Mouse (Mus musculus): ENCODE results near the gene Serpine1.

The Serpine1 gene

GRCm38 (mm10) chr5:137106434-137106833, 34.4 kb upstream of the Serpine1 start:
- Histone ChIP-seq H3K27me3 (ENCODE audit: control insufficient read depth, insufficient read depth, low read length, poor library complexity, severe bottlenecking) (no peaks in the 10 kb centered on the region), H3K36me3 (ENCODE audit: control insufficient read depth, insufficient read depth, low read length, poor library complexity, severe bottlenecking) (no peaks in the 10 kb centered on the region; the same call in 1 of the 2 replicates)
- no peak for DNase-seq (ENCODE audit: low read depth, low spot score)

DNA sequence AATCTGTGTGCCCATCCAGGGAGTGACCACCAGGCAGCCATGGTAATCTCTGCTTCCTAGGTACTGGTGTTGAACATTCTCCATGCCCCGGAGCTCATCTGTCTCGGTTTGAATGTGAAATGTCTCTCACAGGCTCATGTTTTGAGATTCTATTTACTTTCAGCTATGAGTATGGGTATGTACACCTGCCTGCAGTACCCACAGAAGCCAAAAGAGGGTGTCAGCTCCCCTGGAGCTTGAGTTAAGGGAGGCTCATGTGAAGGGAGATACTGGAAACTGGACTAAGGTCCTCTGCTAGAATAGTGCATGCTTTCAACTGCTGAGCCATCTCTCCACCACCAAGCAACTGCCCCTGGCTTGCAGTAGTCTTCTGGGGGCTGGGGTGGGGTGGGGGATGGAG, 31.9 kb upstream of the Serpine1 start:
- Histone ChIP-seq H3K36me3 (ENCODE audit: control insufficient read depth, insufficient read depth, low read length, poor library complexity, severe bottlenecking) (no peaks in the 10 kb centered on the region), H3K27me3 (ENCODE audit: control insufficient read depth, insufficient read depth, low read length, poor library complexity, severe bottlenecking) (no peaks in the 10 kb centered on the region)
- no peak for DNase-seq (ENCODE audit: low read depth, low spot score)

- H3K27me3 ChIP-seq (ENCODE audit: control insufficient read depth, insufficient read depth, low read length, poor library complexity, severe bottlenecking), result no peaks in the 10 kb centered on the region
- no peak for DNase-seq (ENCODE audit: low read depth, low spot score)
- no peaks in the 10 kb centered on the region for H3K36me3 ChIP-seq (ENCODE audit: control insufficient read depth, insufficient read depth, low read length, poor library complexity, severe bottlenecking)
Observed at GRCm38 (mm10) chr5:137102575-137103522, 30.8 kb upstream of the Serpine1 start.

DNA sequence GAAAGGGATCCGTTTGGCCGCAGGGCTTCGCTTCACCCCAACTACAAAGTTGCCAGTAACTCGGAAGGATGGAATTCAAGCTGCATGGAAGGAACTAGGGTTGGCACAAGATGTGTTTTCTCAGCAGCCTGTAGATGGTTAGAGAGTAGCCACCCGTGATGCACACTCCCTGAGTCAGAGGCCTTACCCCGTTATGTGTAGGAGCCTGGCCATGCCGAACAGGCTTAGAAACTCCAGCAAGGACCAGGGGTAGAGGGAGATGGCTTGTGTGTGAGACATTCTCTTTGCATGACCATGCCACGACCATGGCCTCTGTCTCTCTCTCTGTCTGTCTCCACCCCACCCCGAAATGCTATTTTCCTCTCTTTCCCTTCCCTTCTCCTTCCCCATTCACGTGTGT, 30.0 kb upstream of the Serpine1 start:
- no peak for DNase-seq (ENCODE audit: low read depth, low spot score)
- Histone ChIP-seq H3K27me3 (ENCODE audit: control insufficient read depth, insufficient read depth, low read length, poor library complexity, severe bottlenecking) (no peaks in the 10 kb centered on the region), H3K36me3 (ENCODE audit: control insufficient read depth, insufficient read depth, low read length, poor library complexity, severe bottlenecking) (no peaks in the 10 kb centered on the region)

- Histone ChIP-seq H3K36me3 (ENCODE audit: control insufficient read depth, insufficient read depth, low read length, poor library complexity, severe bottlenecking) (no peaks in the 10 kb centered on the region), H3K27me3 (ENCODE audit: control insufficient read depth, insufficient read depth, low read length, poor library complexity, severe bottlenecking) (no peaks in the 10 kb centered on the region)
- DNase-seq (ENCODE audit: low read depth, low spot score), result no peak
Observed at GRCm38 (mm10) chr5:137100660-137101059, 28.6 kb upstream of the Serpine1 start.

DNA sequence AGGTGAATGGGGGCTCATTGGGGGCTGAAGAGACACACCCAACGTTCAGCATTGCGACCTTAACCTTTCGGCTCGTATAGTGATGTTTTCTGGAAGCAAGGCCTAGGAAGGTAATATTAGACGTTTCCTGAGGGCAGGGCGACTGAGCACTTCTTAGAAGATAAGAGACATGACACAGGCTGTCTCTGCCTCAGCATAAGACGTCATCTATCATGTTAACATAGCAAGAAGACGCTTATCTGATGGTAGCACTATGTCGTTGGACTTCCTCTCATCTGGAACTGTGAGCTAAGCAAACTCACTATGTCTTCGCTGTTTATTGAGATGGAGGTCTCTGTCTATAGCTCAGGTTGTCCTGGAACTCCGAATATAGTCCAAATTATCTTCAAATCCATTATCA, 26.4 kb upstream of the Serpine1 start:
- H3K27me3 ChIP-seq (ENCODE audit: control insufficient read depth, insufficient read depth, low read length, poor library complexity, severe bottlenecking), result no peaks in the 10 kb centered on the region
- no peak for DNase-seq (ENCODE audit: low read depth, low spot score)
- H3K36me3 ChIP-seq (ENCODE audit: control insufficient read depth, insufficient read depth, low read length, poor library complexity, severe bottlenecking), result no peaks in the 10 kb centered on the region

DNA sequence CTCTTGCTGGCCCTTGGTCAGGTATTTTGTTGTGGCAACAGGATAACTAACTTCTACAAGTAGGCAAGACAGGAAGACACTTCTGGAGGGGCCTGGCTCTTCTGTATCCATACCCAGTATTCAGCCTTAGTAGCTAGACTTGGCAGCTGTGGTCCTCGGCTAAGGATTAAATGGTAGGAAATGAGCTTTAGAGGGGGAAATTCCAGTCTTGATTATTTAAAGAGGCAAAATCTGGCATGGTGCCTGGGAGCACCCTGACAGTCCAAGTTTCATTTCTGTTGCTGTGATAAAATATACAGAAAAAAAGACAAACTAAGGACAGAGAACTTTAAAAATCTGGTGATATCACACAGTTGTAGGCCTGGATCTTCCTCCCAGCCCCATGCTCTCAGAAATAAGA, 24.0 kb upstream of the Serpine1 start:
- Histone ChIP-seq H3K36me3 (ENCODE audit: control insufficient read depth, insufficient read depth, low read length, poor library complexity, severe bottlenecking) (no peaks in the 10 kb centered on the region), H3K27me3 (ENCODE audit: control insufficient read depth, insufficient read depth, low read length, poor library complexity, severe bottlenecking) (no peaks in the 10 kb centered on the region)
- no peak for DNase-seq (ENCODE audit: low read depth, low spot score)

GRCm38 (mm10) chr5:137095135-137095534, 23.1 kb upstream of the Serpine1 start:
- DNase-seq (ENCODE audit: low read depth, low spot score), result no peak
- Histone ChIP-seq H3K27me3 (ENCODE audit: control insufficient read depth, insufficient read depth, low read length, poor library complexity, severe bottlenecking) (no peaks in the 10 kb centered on the region), H3K36me3 (ENCODE audit: control insufficient read depth, insufficient read depth, low read length, poor library complexity, severe bottlenecking) (no peaks in the 10 kb centered on the region)

- DNase-seq (ENCODE audit: low read depth, low spot score), result no peak
Observed at GRCm38 (mm10) chr5:137093720-137094119, 21.7 kb upstream of the Serpine1 start.

GRCm38 (mm10) chr5:137091560-137091959, 19.5 kb upstream of the Serpine1 start:
- H3K27me3 ChIP-seq (ENCODE audit: control insufficient read depth, insufficient read depth, low read length, poor library complexity, severe bottlenecking), result no peaks in the 10 kb centered on the region
- no peaks in the 10 kb centered on the region for H3K36me3 ChIP-seq (ENCODE audit: control insufficient read depth, insufficient read depth, low read length, poor library complexity, severe bottlenecking)
- no peak for DNase-seq (ENCODE audit: low read depth, low spot score)

More at GRCm38 (mm10) chr5:137093720-137094119, 21.7 kb upstream of the Serpine1 start:
- H3K27me3 ChIP-seq (ENCODE audit: control insufficient read depth, insufficient read depth, low read length, poor library complexity, severe bottlenecking), result no peaks in the 10 kb centered on the region
- no peaks in the 10 kb centered on the region for H3K36me3 ChIP-seq (ENCODE audit: control insufficient read depth, insufficient read depth, low read length, poor library complexity, severe bottlenecking)

DNA sequence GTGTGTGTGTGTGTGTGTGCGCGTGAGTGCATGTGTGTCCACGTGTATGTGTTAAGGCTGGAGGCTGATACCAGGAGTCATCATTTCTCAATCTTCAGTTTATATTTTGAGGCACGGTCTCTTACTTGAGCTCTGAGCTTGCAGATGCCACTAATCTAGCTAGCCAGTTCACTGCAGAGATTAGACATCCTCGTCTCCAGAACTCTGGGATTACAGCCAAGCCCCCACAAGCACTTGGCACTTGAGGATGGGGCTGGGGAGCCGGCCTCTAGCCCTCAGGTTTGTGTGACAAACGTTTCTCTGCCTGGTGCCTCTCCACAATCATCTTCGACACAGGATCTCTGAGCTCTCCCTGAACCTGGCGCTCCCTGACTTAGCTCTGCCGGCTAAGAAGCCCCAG, 18.8 kb upstream of the Serpine1 start:
- no peaks in the 10 kb centered on the region for H3K27me3 ChIP-seq (ENCODE audit: control insufficient read depth, insufficient read depth, low read length, poor library complexity, severe bottlenecking)
- no peak for DNase-seq (ENCODE audit: low read depth, low spot score)
- no peaks in the 10 kb centered on the region for H3K36me3 ChIP-seq (ENCODE audit: control insufficient read depth, insufficient read depth, low read length, poor library complexity, severe bottlenecking)

GRCm38 (mm10) chr5:137087410-137087809, 15.3 kb upstream of the Serpine1 start:
- no peaks in the 10 kb centered on the region for H3K27me3 ChIP-seq (ENCODE audit: control insufficient read depth, insufficient read depth, low read length, poor library complexity, severe bottlenecking)
- no peak for DNase-seq (ENCODE audit: low read depth, low spot score)
- no peaks in the 10 kb centered on the region for H3K36me3 ChIP-seq (ENCODE audit: control insufficient read depth, insufficient read depth, low read length, poor library complexity, severe bottlenecking)

- no peaks in the 10 kb centered on the region for H3K27me3 ChIP-seq (ENCODE audit: control insufficient read depth, insufficient read depth, low read length, poor library complexity, severe bottlenecking)
- DNase-seq (ENCODE audit: low read depth, low spot score), result no peak
Observed at GRCm38 (mm10) chr5:137085731-137086130, 13.7 kb upstream of the Serpine1 start.

GRCm38 (mm10) chr5:137085021-137085420, 13.0 kb upstream of the Serpine1 start:
- no peaks in the 10 kb centered on the region for H3K27me3 ChIP-seq (ENCODE audit: control insufficient read depth, insufficient read depth, low read length, poor library complexity, severe bottlenecking)
- no peak for DNase-seq (ENCODE audit: low read depth, low spot score)
- H3K36me3 ChIP-seq (ENCODE audit: control insufficient read depth, insufficient read depth, low read length, poor library complexity, severe bottlenecking), result no peaks in the 10 kb centered on the region

More at GRCm38 (mm10) chr5:137085731-137086130, 13.7 kb upstream of the Serpine1 start:
- no peaks in the 10 kb centered on the region for H3K36me3 ChIP-seq (ENCODE audit: control insufficient read depth, insufficient read depth, low read length, poor library complexity, severe bottlenecking)

- Histone ChIP-seq H3K27me3 (ENCODE audit: control insufficient read depth, insufficient read depth, low read length, poor library complexity, severe bottlenecking) (no peaks in the 10 kb centered on the region), H3K36me3 (ENCODE audit: control insufficient read depth, insufficient read depth, low read length, poor library complexity, severe bottlenecking) (no peaks in the 10 kb centered on the region)
- no peak for DNase-seq (ENCODE audit: low read depth, low spot score)
Observed at GRCm38 (mm10) chr5:137083051-137083450, 11.0 kb upstream of the Serpine1 start.

Measured in splenic B cell, adult 2 months (primary cell).